Mouse (Mus musculus) lung, adult 2 months (tissue): ENCODE results near the gene Xrcc4. TPM values are rescaled to one million over a fixed set of nuclear protein-coding genes. Genes with fewer than 3 reads are reported as not detected.

Source experiments
- DNase-seq: peaks from one replicate; pipeline ENCODE4 v3.0.0; 2022
- H3K4me1 ChIP-seq: fragments of 200-500 bp; 2 replicates; pipeline ENCODE4 v1.6.1; 2011; ENCODE audit warnings: low read length; ENCODE audit not compliant: control insufficient read depth, insufficient read depth
- H3K4me3 ChIP-seq: fragments of 200-500 bp; replicated peaks from 2 replicates; pipeline ENCODE3; 2011; ENCODE audit warnings: low read depth, mild to moderate bottlenecking, control low read depth, low read length; ENCODE audit errors: extremely low read depth
- CTCF ChIP-seq: fragments of 200-500 bp; IDR thresholded peaks from 2 replicates; pipeline ENCODE4 v1.5.1; 2011; ENCODE audit warnings: mild to moderate bottlenecking, low read length, control low read depth; ENCODE audit not compliant: insufficient read depth
- POLR2A ChIP-seq: fragments of 200-500 bp; IDR thresholded peaks from 2 replicates; pipeline ENCODE4 v1.6.1; 2011; ENCODE audit warnings: low read depth, mild to moderate bottlenecking, control low read depth, low read length, borderline replicate concordance; ENCODE audit errors: extremely low read depth
- WGBS: fragments of 180-500 bp; shearing (Covaris S2); methylation state at CpG from one replicate; pipeline ENCODE4 v1.1.7; 2018; 5-methylcytosine and 5-hydroxymethylcytosine counted together
- polyA plus RNA-seq: library from polyadenylated mRNA; depleted of rRNA; stranded (reverse); fragments of >200 nt; gene quantifications from 2 replicates; pipeline ENCODE4 v1.2.3, GENCODE M21; 2012; rRNA removed

Gene Xrcc4
- polyA plus RNA-seq, 1 experiment = 2.0 TPM

DNA sequence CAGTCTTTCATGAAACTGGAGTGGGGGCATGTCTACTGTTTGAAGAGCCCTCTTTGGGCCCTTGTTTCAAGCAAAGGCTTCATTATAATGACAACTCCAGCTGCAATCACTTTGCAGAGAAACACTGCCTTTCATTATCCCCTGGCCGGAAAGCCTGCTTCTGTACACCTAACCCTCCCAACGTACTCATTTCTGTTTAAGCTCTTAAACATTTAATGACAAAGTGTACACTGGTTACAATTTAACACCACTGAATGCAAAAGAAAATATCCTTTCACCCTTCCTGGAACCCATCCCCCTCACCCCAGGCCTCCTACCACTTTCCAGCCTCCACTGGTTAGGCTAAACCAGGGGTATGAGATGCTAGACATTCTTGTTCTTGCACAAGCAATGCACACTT lies 362.9 kb downstream of the Xrcc4 start:
- TF ChIP-seq POLR2A = no peak
- TF ChIP-seq CTCF = no peak
- H3K4me1 ChIP-seq = no peaks in the 10 kb centered on the region
- 64% methylated on average over 2 of the region's 2 CpGs for WGBS
- no peak for DNase-seq
- no peak overlapping the region for H3K4me3 ChIP-seq

Other genes starting within 250 kb of the Xrcc4 start
- 1.9 and 2.9 TPM in 2 replicates for gene Tmem167, start 485 bp downstream of the Xrcc4 start, polyA plus RNA-seq